Mouse (Mus musculus): ENCODE data around the gene Tlx3.

GRCm38 (mm10) chr11:33152997-33153396, 50.4 kb downstream of the Tlx3 start:
- TF ChIP-seq CTCF (IDR thresholded peaks at IDR 0.05; ENCODE audit: low read depth, low read length) (no peak), POLR2A (IDR thresholded peaks at IDR 0.05; ENCODE audit: extremely low read depth, insufficient read depth, low read length) (no peak)
